Mouse (Mus musculus) megakaryocyte, embryonic 14.5 days (primary cell): ENCODE measurements around the gene Slc36a3.

Source experiments
- FLI1 ChIP-seq: IDR thresholded peaks from 2 replicates; pipeline ENCODE4 v1.6.1; 2012; ENCODE audit warnings: low read length, inconsistent platforms, mixed read lengths
- GATA1 ChIP-seq: IDR thresholded peaks from 3 replicates; pipeline ENCODE4 v1.6.1; 2012; ENCODE audit warnings: mixed read lengths, low read length, inconsistent platforms, borderline replicate concordance

- no peak for TF ChIP-seq GATA1
- TF ChIP-seq FLI1, result no peak
Observed at GRCm38 (mm10) chr11:55184733-55185291, 33.3 kb upstream of the Slc36a3 start, which contains the start of gene Slc36a2.
